Mouse (Mus musculus) adrenal gland, postnatal 4 days (tissue): ENCODE measurements around the gene Mblac1. TPM values are rescaled to one million over a fixed set of nuclear protein-coding genes. Genes with fewer than 3 reads are reported as not detected.
"Not testable (repeated sequence)": the region's sequence is repeated elsewhere in the genome, so short reads cannot be mapped to it uniquely, and the experiment has no call there.

ENCODE experiments used
- DNase-seq, 2 experiments: peaks; one replicate each; pipeline ENCODE4 v3.0.0; 2021 to 2022; ENCODE audit warnings: low spot score in 2 of 2, mixed read lengths in 2 of 2
- microRNA-seq: library from miRNA; unstranded; fragments of <30 nt; microRNA quantifications from one replicate; pipeline ENCODE4 v1.2.0, GENCODE M21; 2021
- total RNA-seq, 2 experiments: library from RNA; stranded (reverse); gene quantifications; 2 replicates each; pipeline ENCODE4 v1.2.3; 2021

The Mblac1 gene
- total RNA-seq, 2 experiments from 2014 or later = 9.9 to 10.2 TPM

GRCm38 (mm10) chr5:138207253-138207652 is 13.1 kb downstream of the Mblac1 start:
- no peak for DNase-seq

- no peak for DNase-seq
Measured at GRCm38 (mm10) chr5:138207873-138208272, 13.8 kb downstream of the Mblac1 start.

- DNase-seq = not testable (repeated sequence)
Measured at GRCm38 (mm10) chr5:138216632-138217031, 22.5 kb downstream of the Mblac1 start.

GRCm38 (mm10) chr5:138219864-138220263 is 25.8 kb downstream of the Mblac1 start:
- DNase-seq = no peak

- DNase-seq = peak; percentile 79 to 82
Measured at GRCm38 (mm10) chr5:138222111-138222510, 28.0 kb downstream of the Mblac1 start.

GRCm38 (mm10) chr5:138223287-138223686 is 29.2 kb downstream of the Mblac1 start:
- no peak for DNase-seq

GRCm38 (mm10) chr5:138225700-138226099 is 31.6 kb downstream of the Mblac1 start, which contains the start of gene Nxpe5:
Nxpe5 (plus strand) TSS chr5:138225898.
- DNase-seq = no peak

GRCm38 (mm10) chr5:138226491-138226890 is 32.4 kb downstream of the Mblac1 start:
- no peak for DNase-seq

- no peak for DNase-seq
Measured at GRCm38 (mm10) chr5:138227367-138227766, 33.3 kb downstream of the Mblac1 start.

GRCm38 (mm10) chr5:138228026-138228425 is 33.9 kb downstream of the Mblac1 start:
- DNase-seq = no peak

GRCm38 (mm10) chr5:138229511-138229910 is 35.4 kb downstream of the Mblac1 start:
- no peak for DNase-seq

GRCm38 (mm10) chr5:138233778-138234177 is 39.7 kb downstream of the Mblac1 start:
- no peak for DNase-seq

GRCm38 (mm10) chr5:138234224-138234623 is 40.1 kb downstream of the Mblac1 start:
- DNase-seq = no peak

- DNase-seq = no peak
Measured at GRCm38 (mm10) chr5:138241511-138241910, 47.4 kb downstream of the Mblac1 start.

Small RNAs within 50 kb of the gene (microRNA-seq; reads per million reads assigned to microRNA genes)
- gene Mir106b (2,095 reads per million, percentile 84 among the genes with 10 or more reads in this experiment), gene Mir25 (715 reads per million, percentile 72 among the genes with 10 or more reads in this experiment), gene Mir93 (2,848 reads per million, percentile 87 among the genes with 10 or more reads in this experiment)

Other genes starting within 250 kb of the Mblac1 start
- gene Gjc3, start 231.2 kb upstream of the Mblac1 start, total RNA-seq = 1 to 10 TPM; 2.3 to 2.4 TPM
- gene Azgp1, start 212.8 kb upstream of the Mblac1 start, total RNA-seq = 10 to 100 TPM in 1 of 2 experiments, 1 to 10 TPM in 1; 1.1 to 55.2 TPM
- gene Smok3a, start 173.1 kb upstream of the Mblac1 start, total RNA-seq = not detected
- not detected for gene Smok3b, start 172.9 kb upstream of the Mblac1 start, total RNA-seq
- not detected for gene Smok3c, start 141.1 kb upstream of the Mblac1 start, total RNA-seq
- gene Zkscan1, start 109.2 kb upstream of the Mblac1 start, total RNA-seq = 10 to 100 TPM; 49.4 to 53.5 TPM
- 10 to 100 TPM; 26.2 to 26.6 TPM for gene Zscan21, start 77.4 kb upstream of the Mblac1 start, total RNA-seq
- gene Zfp113, start 38.6 kb upstream of the Mblac1 start, total RNA-seq = 10 to 100 TPM; 19.5 to 21.6 TPM
- gene Cops6, start 33.2 kb upstream of the Mblac1 start, total RNA-seq = 100 to 1,000 TPM; 145 to 147 TPM
- 10 to 100 TPM; 46.0 to 47.2 TPM for gene Ap4m1, start 22.3 kb upstream of the Mblac1 start, total RNA-seq
- 100 to 1,000 TPM; 102 to 116 TPM for gene Mcm7, start 21.9 kb upstream of the Mblac1 start, total RNA-seq
- gene Taf6, start 6.9 kb upstream of the Mblac1 start, total RNA-seq = 10 to 100 TPM; 35.6 to 39.2 TPM
- gene Cnpy4, start 6.8 kb upstream of the Mblac1 start, total RNA-seq = 10 to 100 TPM; 29.9 to 31.1 TPM
- gene Nxpe5, start 31.6 kb downstream of the Mblac1 start, total RNA-seq = under 1 TPM; 0.70 to 0.85 TPM
- 10 to 100 TPM; 65.5 to 69.9 TPM for gene Lamtor4, start 61.2 kb downstream of the Mblac1 start, total RNA-seq
- 10 to 100 TPM; 27.3 to 28.1 TPM for gene BC037034, start 69.7 kb downstream of the Mblac1 start, total RNA-seq
- gene Gal3st4, start 78.5 kb downstream of the Mblac1 start, total RNA-seq = under 1 TPM; 0.54 to 0.64 TPM
- gene Gm43720, start 85.6 kb downstream of the Mblac1 start, total RNA-seq = not detected
- 1 to 10 TPM; 3.5 to 6.7 TPM for gene Gpc2, start 85.7 kb downstream of the Mblac1 start, total RNA-seq
- gene Stag3, start 85.9 kb downstream of the Mblac1 start, total RNA-seq = 1 to 10 TPM in 1 of 2 experiments, under 1 TPM in 1; 0.53 to 1.5 TPM
- under 1 TPM in 1 of 2 experiments, not detected in 1; 0.28 TPM for gene Pvrig, start 147.6 kb downstream of the Mblac1 start, total RNA-seq
- gene Zfp157, start 247.2 kb downstream of the Mblac1 start, total RNA-seq = 10 to 100 TPM; 19.6 to 20.4 TPM